Mouse (Mus musculus) lung, embryonic 15.5 days (tissue): ENCODE data around the gene Acadl. TPM values are rescaled to one million over a fixed set of nuclear protein-coding genes. Genes with fewer than 3 reads are reported as not detected.

Experiments used
- ATAC-seq: fragments of 200-750 bp; cut with Nextera tagmentation; 2 replicates; pipeline ENCODE4 v1.8.0; 2017; ENCODE audit warnings: moderate number of reproducible peaks, borderline replicate concordance; ENCODE audit not compliant: low FRiP score, low TSS enrichment; ENCODE audit errors: extremely low read depth
- H3K27ac ChIP-seq: fragments of 300-500 bp; sonication (generic); 2 replicates; pipeline ENCODE4 v1.5.1; 2015; ENCODE audit warnings: moderate library complexity, mild to moderate bottlenecking, inconsistent platforms
- H3K27me3 ChIP-seq: fragments of 300-500 bp; sonication (generic); 2 replicates; pipeline ENCODE4 v1.6.1; 2015; ENCODE audit warnings: inconsistent platforms
- H3K36me3 ChIP-seq: fragments of 300-500 bp; sonication (generic); 2 replicates; pipeline ENCODE4 v1.6.1; 2015; ENCODE audit warnings: inconsistent platforms
- H3K4me1 ChIP-seq: fragments of 300-500 bp; sonication (generic); 2 replicates; pipeline ENCODE4 v1.6.1; 2015; ENCODE audit warnings: inconsistent platforms
- H3K4me2 ChIP-seq: fragments of 300-500 bp; sonication (generic); 2 replicates; pipeline ENCODE4 v1.6.1; 2015; ENCODE audit warnings: inconsistent platforms, mild to moderate bottlenecking, moderate library complexity
- H3K4me3 ChIP-seq: fragments of 300-500 bp; sonication (generic); 2 replicates; pipeline ENCODE4 v1.5.1; 2015; ENCODE audit warnings: mild to moderate bottlenecking, inconsistent platforms
- H3K9ac ChIP-seq: fragments of 300-500 bp; sonication (generic); 2 replicates; pipeline ENCODE4 v1.6.1; 2015; ENCODE audit warnings: inconsistent platforms
- H3K9me3 ChIP-seq: fragments of 300-500 bp; sonication (generic); 2 replicates; pipeline ENCODE4 v1.6.1; 2016; ENCODE audit warnings: inconsistent platforms
- WGBS: fragments of 180-500 bp; shearing (Covaris S2); methylation state at CpG from one replicate; pipeline ENCODE4 v1.1.7; 2015; 5-methylcytosine and 5-hydroxymethylcytosine counted together
- polyA plus RNA-seq: library from polyadenylated mRNA; unstranded; fragments of >200 nt; fragmentation: Nextera tagmentation; extraction: Ambion mirVana; gene quantifications from 2 replicates; pipeline ENCODE4 v1.2.1, GENCODE M21; 2015

Acadl gene
- polyA plus RNA-seq, 1 experiment from 2014 or later: 185 TPM

DNA sequence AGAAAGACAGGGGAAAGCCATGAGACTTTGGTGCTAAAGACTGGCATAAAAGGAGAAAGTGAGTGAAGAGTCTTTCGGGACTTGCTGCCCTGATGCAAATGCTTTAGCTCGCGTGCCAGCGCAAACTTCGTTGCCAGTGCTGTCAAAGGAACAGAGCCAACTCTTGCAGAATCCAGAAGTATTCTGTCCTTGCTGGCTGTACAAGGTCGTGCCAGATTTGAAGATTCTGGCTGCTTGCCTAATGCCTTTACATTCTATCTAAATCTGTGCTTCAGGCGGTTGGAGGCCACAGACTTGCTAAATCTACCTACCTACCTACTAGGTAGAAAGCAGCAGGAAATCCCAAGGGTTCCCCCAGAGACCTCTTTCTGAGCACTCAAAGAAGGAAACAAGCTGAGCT, 8.5 kb upstream of the Acadl start:
- no peak for ATAC-seq
- Histone ChIP-seq H3K9ac (no peak overlapping the region), H3K4me3 (no peak overlapping the region), H3K9me3 (no peaks in the 10 kb centered on the region), H3K4me1 (0 out of 2 replicates have a peak, but pooled peaks cover 6% of the 10 kb centered on the region), H3K27ac (no peak overlapping the region), H3K27me3 (no peaks in the 10 kb centered on the region), H3K36me3 (no peaks in the 10 kb centered on the region), H3K4me2 (no peak overlapping the region)
- WGBS: 48% methylated on average over 7 of the region's 7 CpGs

DNA sequence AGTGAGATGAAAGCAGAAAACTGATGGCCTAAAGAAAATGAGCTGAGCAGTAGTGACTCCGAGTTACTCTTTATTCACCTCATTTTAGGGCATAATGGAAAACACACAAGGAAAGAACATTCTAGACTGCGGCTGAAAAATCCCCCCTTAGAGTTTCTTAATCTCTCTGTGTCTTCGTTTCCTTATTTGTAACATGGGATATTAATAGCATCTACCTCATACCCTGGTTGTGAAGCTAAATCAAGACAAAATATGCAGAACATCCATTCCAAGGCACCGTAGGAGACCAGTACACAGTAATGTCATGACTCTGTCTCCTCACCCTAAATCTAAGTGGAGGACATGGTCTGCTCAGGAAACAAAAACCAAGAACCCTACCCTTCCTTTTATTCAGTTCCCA, 2.6 kb upstream of the Acadl start:
- Histone ChIP-seq H3K36me3 (no peaks in the 10 kb centered on the region), H3K27ac (no peak overlapping the region), H3K9ac (no peak overlapping the region), H3K9me3 (no peaks in the 10 kb centered on the region), H3K27me3 (no peaks in the 10 kb centered on the region), H3K4me2 (no peak overlapping the region), H3K4me1 (peaks cover 15% of the 10 kb centered on the region), H3K4me3 (no peak overlapping the region)
- no peak for ATAC-seq
- 74% methylated on average over 4 of the region's 4 CpGs for WGBS

GRCm38 (mm10) chr1:66863741-66864495, 841 bp upstream of the Acadl start:
- 6% methylated on average over 9 of the region's 9 CpGs for WGBS
- H3K4me1 ChIP-seq: peaks cover 15% of the 10 kb centered on the region

DNA sequence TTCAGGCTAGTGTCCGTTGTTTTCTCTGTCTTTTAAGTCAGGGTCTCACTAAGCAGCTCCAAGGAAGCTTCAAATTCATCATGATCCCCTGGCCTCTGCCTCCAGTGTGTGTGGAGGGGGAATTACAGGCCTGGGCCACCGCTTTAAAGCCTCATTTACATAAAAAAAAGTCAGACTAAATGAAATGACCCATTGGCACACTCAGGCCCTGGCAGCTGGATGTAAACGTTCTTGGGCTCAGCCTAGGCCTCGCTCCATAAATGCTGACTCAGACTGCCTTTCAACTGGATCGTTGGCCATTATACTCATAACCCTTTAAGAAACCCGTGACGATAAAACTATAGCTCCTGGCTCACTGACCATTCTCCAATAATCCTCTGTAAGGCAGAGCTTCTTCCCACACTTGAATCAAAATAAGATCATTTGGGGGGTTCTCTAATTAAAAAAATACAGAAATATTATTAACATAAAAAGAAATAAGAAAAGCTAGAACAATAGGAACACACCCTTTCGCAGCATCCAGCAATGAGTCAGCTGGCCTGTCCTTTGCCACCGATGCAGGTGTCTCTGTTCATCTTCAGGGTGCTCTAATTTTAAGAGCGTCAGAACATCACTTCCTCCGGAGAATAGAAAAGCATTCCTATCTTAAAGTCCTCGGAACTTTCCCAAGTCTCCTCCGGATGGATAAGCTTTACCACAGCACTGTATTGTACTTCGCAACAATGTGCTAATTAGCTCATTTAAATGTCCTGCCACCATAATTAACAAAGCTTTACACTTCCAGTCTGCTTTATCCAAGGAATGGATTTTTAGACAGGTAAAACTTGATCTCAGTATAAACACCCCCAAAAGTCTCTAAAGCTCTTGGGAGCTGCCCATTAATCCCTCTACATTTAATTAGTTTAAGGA, 1.1 kb downstream of the Acadl start:
- H3K9me3 ChIP-seq: no peaks in the 10 kb centered on the region; the same call in 1 of the 2 replicates
- H3K4me1 ChIP-seq: peaks cover 15% of the 10 kb centered on the region
- ATAC-seq: no peak
- peak overlapping the region; percentile 58 for H3K4me2 ChIP-seq
- H3K27me3 ChIP-seq: no peaks in the 10 kb centered on the region
- H3K27ac ChIP-seq: peak overlapping the region; percentile 98
- peaks cover 22% of the 10 kb centered on the region for H3K36me3 ChIP-seq
- H3K4me3 ChIP-seq: peak overlapping the region; percentile 95
- peak overlapping the region; percentile 90 for H3K9ac ChIP-seq
- WGBS: 24% methylated on average over 14 of the region's 14 CpGs

More at GRCm38 (mm10) chr1:66863741-66864495, 841 bp upstream of the Acadl start:
- H3K9me3 ChIP-seq: no peaks in the 10 kb centered on the region
- H3K27me3 ChIP-seq: no peaks in the 10 kb centered on the region
- no peak overlapping the region for H3K9ac ChIP-seq
- peak overlapping the region; percentile 95 for H3K4me3 ChIP-seq
- 0 out of 2 replicates have a peak, but pooled peaks cover 5% of the 10 kb centered on the region for H3K36me3 ChIP-seq
- no peak for ATAC-seq
- 0 out of 2 replicates have a peak overlapping the region, but pooled peaks have one; percentile 10 for H3K27ac ChIP-seq
- peak overlapping the region; percentile 58 for H3K4me2 ChIP-seq

- Histone ChIP-seq H3K27me3 (no peaks in the 10 kb centered on the region), H3K4me3 (no peak overlapping the region), H3K36me3 (peaks cover 74% of the 10 kb centered on the region), H3K4me1 (peaks cover 5% of the 10 kb centered on the region; the same call in 1 of the 2 replicates), H3K27ac (no peak overlapping the region), H3K4me2 (no peak overlapping the region), H3K9me3 (peaks cover 6% of the 10 kb centered on the region; the same call in 1 of the 2 replicates), H3K9ac (no peak overlapping the region)
- no peak for ATAC-seq
- WGBS: 84% methylated on average over 4 of the region's 4 CpGs
These were observed 15.6 kb downstream of the Acadl start for GRCm38 (mm10) chr1:66847506-66847905.

DNA sequence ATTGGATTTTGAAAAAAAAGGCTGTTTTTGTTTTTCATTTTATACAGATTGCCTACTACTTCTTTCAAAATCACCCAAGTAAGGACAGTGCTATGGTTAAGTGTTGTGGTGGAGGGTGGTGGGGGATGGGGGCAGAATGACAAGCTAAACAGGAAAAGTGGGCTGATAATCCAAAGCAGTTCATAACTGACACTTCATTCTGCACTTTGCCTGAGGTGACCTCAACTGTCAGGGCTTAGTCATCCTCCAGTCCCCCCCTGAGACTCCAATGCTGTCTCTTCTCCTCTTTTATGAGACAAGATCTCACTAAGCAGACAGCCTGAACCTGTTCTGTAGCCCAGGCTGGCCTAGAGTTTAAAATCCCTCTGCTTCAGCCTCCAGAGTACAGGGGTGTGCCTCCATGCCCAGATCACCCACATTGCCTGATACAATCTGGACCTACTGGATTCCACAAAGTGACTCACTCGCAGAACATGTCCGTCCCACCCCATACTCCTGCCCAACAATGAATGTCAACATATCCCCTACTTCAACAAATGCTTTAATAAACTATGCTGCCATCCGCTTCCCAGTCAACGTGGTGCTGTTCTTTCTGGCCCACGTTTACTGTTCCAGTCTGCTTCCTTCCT, 17.3 kb downstream of the Acadl start:
- H3K4me1 ChIP-seq: peaks cover 5% of the 10 kb centered on the region; the same call in 1 of the 2 replicates
- no peak overlapping the region for H3K4me2 ChIP-seq
- H3K36me3 ChIP-seq: peaks cover 69% of the 10 kb centered on the region
- H3K4me3 ChIP-seq: no peak overlapping the region
- no peaks in the 10 kb centered on the region for H3K27me3 ChIP-seq
- ATAC-seq: no peak
- WGBS: 53% methylated on average over 5 of the region's 5 CpGs
- no peak overlapping the region for H3K27ac ChIP-seq
- no peak overlapping the region for H3K9ac ChIP-seq
- H3K9me3 ChIP-seq: peaks cover 6% of the 10 kb centered on the region; the same call in 1 of the 2 replicates

- H3K4me1 ChIP-seq: peaks cover 28% of the 10 kb centered on the region
- H3K27ac ChIP-seq: no peak overlapping the region
- no peak overlapping the region for H3K9ac ChIP-seq
- no peak for ATAC-seq
- 83% methylated on average over 10 of the region's 10 CpGs for WGBS
- no peaks in the 10 kb centered on the region for H3K9me3 ChIP-seq
- H3K4me2 ChIP-seq: no peak overlapping the region
- H3K4me3 ChIP-seq: no peak overlapping the region
- H3K27me3 ChIP-seq: no peaks in the 10 kb centered on the region
- H3K36me3 ChIP-seq: peaks cover 40% of the 10 kb centered on the region
These were observed 21.1 kb downstream of the Acadl start for GRCm38 (mm10) chr1:66841938-66842337.

DNA sequence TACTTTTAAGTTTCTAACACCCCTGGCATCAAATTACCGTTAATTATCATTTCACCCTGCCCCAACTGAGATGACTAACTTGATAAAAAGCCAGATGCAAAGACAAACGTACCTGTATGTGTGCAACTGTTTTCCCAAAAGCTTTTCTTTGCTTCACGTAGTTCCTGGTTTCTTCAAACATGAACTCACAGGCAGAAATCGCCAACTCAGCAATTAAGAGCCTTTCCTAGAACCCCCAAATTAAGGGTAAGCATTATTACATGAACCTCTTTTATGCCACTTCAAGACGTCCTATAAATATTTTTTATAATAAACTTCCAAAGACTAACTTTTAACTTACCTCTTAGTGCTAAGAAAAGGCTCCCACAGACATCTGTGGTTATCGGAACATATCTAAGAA, 21.6 kb downstream of the Acadl start:
- WGBS: 85% methylated on average over 6 of the region's 6 CpGs

GRCm38 (mm10) chr1:66839755-66840438, 23.2 kb downstream of the Acadl start:
- Histone ChIP-seq H3K4me3 (no peak overlapping the region), H3K36me3 (peaks cover 33% of the 10 kb centered on the region), H3K27me3 (no peaks in the 10 kb centered on the region), H3K4me1 (peaks cover 23% of the 10 kb centered on the region), H3K9me3 (no peaks in the 10 kb centered on the region), H3K9ac (no peak overlapping the region), H3K27ac (peak overlapping the region; percentile 68), H3K4me2 (no peak overlapping the region)
- ATAC-seq: peak; percentile 73; the same call in 1 of the 2 replicates
- WGBS: 17% methylated on average over 7 of the region's 7 CpGs

More for the DNA sequence above, 21.6 kb downstream of the Acadl start:
- Histone ChIP-seq H3K36me3 (peaks cover 38% of the 10 kb centered on the region), H3K27ac (no peak overlapping the region), H3K4me3 (no peak overlapping the region), H3K4me1 (peaks cover 27% of the 10 kb centered on the region), H3K4me2 (no peak overlapping the region), H3K9me3 (no peaks in the 10 kb centered on the region), H3K9ac (no peak overlapping the region), H3K27me3 (no peaks in the 10 kb centered on the region)
- no peak for ATAC-seq

DNA sequence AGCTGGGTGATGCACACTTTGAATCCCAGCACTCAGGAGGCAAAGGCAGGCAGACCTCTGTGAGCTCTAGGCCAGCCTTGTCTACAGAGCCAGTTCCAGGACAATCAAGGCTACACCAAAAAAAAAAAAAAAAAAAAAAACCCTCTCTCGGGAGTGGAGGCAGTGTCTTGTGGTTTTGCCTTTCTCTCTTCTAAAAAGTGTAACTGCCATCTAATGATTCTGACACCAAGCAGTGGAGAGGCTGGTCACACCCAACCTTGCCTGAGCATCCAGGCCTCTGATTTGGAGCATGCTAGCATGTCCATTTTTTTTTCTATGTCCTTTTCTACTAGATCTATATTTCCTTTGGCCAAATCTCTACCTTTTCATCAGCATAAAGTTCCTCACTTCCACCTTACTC, 23.9 kb downstream of the Acadl start:
- Histone ChIP-seq H3K36me3 (peaks cover 35% of the 10 kb centered on the region), H3K9ac (no peak overlapping the region), H3K4me3 (no peak overlapping the region), H3K27me3 (no peaks in the 10 kb centered on the region), H3K4me2 (no peak overlapping the region), H3K27ac (peak overlapping the region; percentile 68), H3K4me1 (peaks cover 25% of the 10 kb centered on the region), H3K9me3 (no peaks in the 10 kb centered on the region)
- WGBS: 14% methylated on average over 1 of the region's 1 CpGs
- ATAC-seq: peak; percentile 20; the same call in 1 of the 2 replicates
